Mouse (Mus musculus): Measurements from ENCODE around the gene Ahnak. TPM values are rescaled to one million over a fixed set of nuclear protein-coding genes. Genes with fewer than 3 reads are reported as not detected.

The Ahnak gene
- polyA plus RNA-seq, 1 experiment from 2014 or later = 25.0 TPM

- H3K4me1 ChIP-seq (replicated peaks) = peaks cover 49% of the 10 kb centered on the region
- no peaks in the 10 kb centered on the region for H3K36me3 ChIP-seq
- H3K9ac ChIP-seq = no peak overlapping the region
- H3K27me3 ChIP-seq (replicated peaks) = no peaks in the 10 kb centered on the region
- WGBS = 67% methylated on average over 5 of the region's 5 CpGs
- no peak for ATAC-seq
- H3K27ac ChIP-seq = peak overlapping the region; percentile 38; the same call in 1 of the 2 replicates
- H3K4me2 ChIP-seq (replicated peaks) = no peak overlapping the region
- no peaks in the 10 kb centered on the region for H3K9me3 ChIP-seq
- no peak overlapping the region for H3K4me3 ChIP-seq (replicated peaks)
These were observed 78.2 kb downstream of the Ahnak start for GRCm38 (mm10) chr19:9067292-9067691.

GRCm38 (mm10) chr19:9069687-9070307 lies 80.7 kb downstream of the Ahnak start:
- H3K4me2 ChIP-seq (replicated peaks) = no peak overlapping the region
- no peaks in the 10 kb centered on the region for H3K27me3 ChIP-seq (replicated peaks)
- H3K4me3 ChIP-seq (replicated peaks) = no peak overlapping the region
- WGBS = 43% methylated on average over 8 of the region's 8 CpGs
- H3K9me3 ChIP-seq = no peaks in the 10 kb centered on the region
- no peak overlapping the region for H3K9ac ChIP-seq
- H3K4me1 ChIP-seq (replicated peaks) = peaks cover 64% of the 10 kb centered on the region
- peak; percentile 35 for ATAC-seq
- peak overlapping the region; percentile 91 for H3K27ac ChIP-seq
- no peaks in the 10 kb centered on the region for H3K36me3 ChIP-seq

- Histone ChIP-seq H3K9ac (no peak overlapping the region), H3K27ac (peak overlapping the region; percentile 91), H3K9me3 (no peaks in the 10 kb centered on the region), H3K4me2 (replicated peaks) (no peak overlapping the region), H3K4me3 (replicated peaks) (no peak overlapping the region), H3K4me1 (replicated peaks) (peaks cover 65% of the 10 kb centered on the region), H3K27me3 (replicated peaks) (no peaks in the 10 kb centered on the region), H3K36me3 (no peaks in the 10 kb centered on the region)
- ATAC-seq = peak; percentile 24
- WGBS = 50% methylated on average over 2 of the region's 2 CpGs
These were observed 81.2 kb downstream of the Ahnak start for GRCm38 (mm10) chr19:9070316-9070715.

- no peaks in the 10 kb centered on the region for H3K27me3 ChIP-seq (replicated peaks)
- WGBS = 51% methylated on average over 7 of the region's 7 CpGs
- peaks cover 54% of the 10 kb centered on the region for H3K4me1 ChIP-seq (replicated peaks)
- H3K4me3 ChIP-seq (replicated peaks) = no peak overlapping the region
- no peaks in the 10 kb centered on the region for H3K9me3 ChIP-seq
- peak overlapping the region; percentile 91 for H3K27ac ChIP-seq
- ATAC-seq = no peak
- no peaks in the 10 kb centered on the region for H3K36me3 ChIP-seq
- no peak overlapping the region for H3K9ac ChIP-seq
- H3K4me2 ChIP-seq (replicated peaks) = no peak overlapping the region
These were observed 82.5 kb downstream of the Ahnak start for GRCm38 (mm10) chr19:9071456-9072156.

- H3K27ac ChIP-seq = peak overlapping the region; percentile 91
- H3K4me3 ChIP-seq (replicated peaks) = no peak overlapping the region
- no peak overlapping the region for H3K9ac ChIP-seq
- no peak overlapping the region for H3K4me2 ChIP-seq (replicated peaks)
- 59% methylated on average over 2 of the region's 2 CpGs for WGBS
- no peaks in the 10 kb centered on the region for H3K27me3 ChIP-seq (replicated peaks)
- no peaks in the 10 kb centered on the region for H3K9me3 ChIP-seq
- no peak for ATAC-seq
- H3K4me1 ChIP-seq (replicated peaks) = peaks cover 50% of the 10 kb centered on the region
- H3K36me3 ChIP-seq = no peaks in the 10 kb centered on the region
These were observed 83.1 kb downstream of the Ahnak start for GRCm38 (mm10) chr19:9072157-9072530.

- H3K27ac ChIP-seq = peak overlapping the region; percentile 22; the same call in 1 of the 2 replicates
- WGBS = 62% methylated on average over 12 of the region's 12 CpGs
- no peaks in the 10 kb centered on the region for H3K27me3 ChIP-seq (replicated peaks)
- H3K36me3 ChIP-seq = no peaks in the 10 kb centered on the region
- no peaks in the 10 kb centered on the region for H3K9me3 ChIP-seq
- no peak overlapping the region for H3K9ac ChIP-seq
- no peak overlapping the region for H3K4me3 ChIP-seq (replicated peaks)
- H3K4me1 ChIP-seq (replicated peaks) = peaks cover 47% of the 10 kb centered on the region
- no peak for ATAC-seq
- no peak overlapping the region for H3K4me2 ChIP-seq (replicated peaks)
These were observed 84.8 kb downstream of the Ahnak start for GRCm38 (mm10) chr19:9073776-9074411.

- H3K27ac ChIP-seq = 0 out of 2 replicates have a peak overlapping the region, but pooled peaks have one; percentile 22
- WGBS = 66% methylated on average over 4 of the region's 4 CpGs
These were observed 85.3 kb downstream of the Ahnak start for GRCm38 (mm10) chr19:9074424-9074823.

GRCm38 (mm10) chr19:9075558-9075957 lies 86.5 kb downstream of the Ahnak start:
- Histone ChIP-seq H3K9ac (no peak overlapping the region), H3K4me1 (replicated peaks) (peaks cover 43% of the 10 kb centered on the region), H3K36me3 (no peaks in the 10 kb centered on the region), H3K27ac (no peak overlapping the region), H3K9me3 (no peaks in the 10 kb centered on the region), H3K4me2 (replicated peaks) (no peak overlapping the region), H3K27me3 (replicated peaks) (no peaks in the 10 kb centered on the region), H3K4me3 (replicated peaks) (no peak overlapping the region)
- no peak for ATAC-seq
- WGBS = 72% methylated on average over 2 of the region's 2 CpGs

More at GRCm38 (mm10) chr19:9074424-9074823, 85.3 kb downstream of the Ahnak start:
- Histone ChIP-seq H3K4me2 (replicated peaks) (no peak overlapping the region), H3K4me1 (replicated peaks) (peaks cover 47% of the 10 kb centered on the region), H3K27me3 (replicated peaks) (no peaks in the 10 kb centered on the region), H3K36me3 (no peaks in the 10 kb centered on the region), H3K9me3 (no peaks in the 10 kb centered on the region), H3K9ac (no peak overlapping the region), H3K4me3 (replicated peaks) (no peak overlapping the region)
- ATAC-seq = no peak

- 90% methylated on average over 3 of the region's 3 CpGs for WGBS
- Histone ChIP-seq H3K27me3 (replicated peaks) (no peaks in the 10 kb centered on the region), H3K4me2 (replicated peaks) (no peak overlapping the region), H3K4me1 (replicated peaks) (peaks cover 38% of the 10 kb centered on the region), H3K4me3 (replicated peaks) (no peak overlapping the region), H3K27ac (no peak overlapping the region), H3K9ac (no peak overlapping the region), H3K9me3 (no peaks in the 10 kb centered on the region), H3K36me3 (no peaks in the 10 kb centered on the region)
- ATAC-seq = no peak
These were observed 87.0 kb downstream of the Ahnak start for GRCm38 (mm10) chr19:9076035-9076434.

GRCm38 (mm10) chr19:9076982-9077660 lies 88.0 kb downstream of the Ahnak start:
- H3K9me3 ChIP-seq = no peaks in the 10 kb centered on the region
- no peak overlapping the region for H3K4me2 ChIP-seq (replicated peaks)
- 57% methylated on average over 4 of the region's 4 CpGs for WGBS
- H3K9ac ChIP-seq = no peak overlapping the region
- no peaks in the 10 kb centered on the region for H3K27me3 ChIP-seq (replicated peaks)
- no peaks in the 10 kb centered on the region for H3K36me3 ChIP-seq
- no peak overlapping the region for H3K4me3 ChIP-seq (replicated peaks)
- no peak overlapping the region for H3K27ac ChIP-seq
- peaks cover 30% of the 10 kb centered on the region for H3K4me1 ChIP-seq (replicated peaks)
- ATAC-seq = no peak

GRCm38 (mm10) chr19:9079916-9080315 lies 90.8 kb downstream of the Ahnak start:
- no peaks in the 10 kb centered on the region for H3K27me3 ChIP-seq (replicated peaks)
- H3K36me3 ChIP-seq = no peaks in the 10 kb centered on the region
- peaks cover 21% of the 10 kb centered on the region for H3K4me1 ChIP-seq (replicated peaks)
- ATAC-seq = no peak
- WGBS = 22% methylated on average over 7 of the region's 7 CpGs
- H3K9ac ChIP-seq = no peak overlapping the region
- H3K27ac ChIP-seq = no peak overlapping the region
- no peaks in the 10 kb centered on the region for H3K9me3 ChIP-seq
- H3K4me3 ChIP-seq (replicated peaks) = no peak overlapping the region
- no peak overlapping the region for H3K4me2 ChIP-seq (replicated peaks)
